Mouse (Mus musculus) ES-Bruce4 (cell line): ENCODE data around the gene Pola2.

Source experiments
- CTCF ChIP-seq: IDR thresholded peaks from one replicate; pipeline ENCODE4 v1.8.1; 2011; ENCODE audit warnings: low read depth, low read length
- EP300 ChIP-seq: IDR thresholded peaks from 2 replicates; pipeline ENCODE4 v1.6.1; 2011; ENCODE audit warnings: low read depth, low read length; ENCODE audit not compliant: insufficient read depth

- no peak for TF ChIP-seq CTCF
- TF ChIP-seq EP300: no peak
These were observed 28.7 kb downstream of the Pola2 start for GRCm38 (mm10) chr19:5935266-5935665.
